Mouse (Mus musculus) T-helper 1 cell (primary cell): Measurements from ENCODE around the gene Rabep2.
"Not testable (repeated sequence)": the region's sequence is repeated elsewhere in the genome, so short reads cannot be mapped to it uniquely, and the experiment has no call there.

Experiments
- in situ Hi-C: fragments of 300-600 bp; cut with MboI, MseI; formaldehyde crosslinking; loops from one replicate; pipeline ENCODE4 v1.15.1; 2025; ENCODE audit warnings: high pct_unique_total_duplicates

Gene Rabep2

DNA sequence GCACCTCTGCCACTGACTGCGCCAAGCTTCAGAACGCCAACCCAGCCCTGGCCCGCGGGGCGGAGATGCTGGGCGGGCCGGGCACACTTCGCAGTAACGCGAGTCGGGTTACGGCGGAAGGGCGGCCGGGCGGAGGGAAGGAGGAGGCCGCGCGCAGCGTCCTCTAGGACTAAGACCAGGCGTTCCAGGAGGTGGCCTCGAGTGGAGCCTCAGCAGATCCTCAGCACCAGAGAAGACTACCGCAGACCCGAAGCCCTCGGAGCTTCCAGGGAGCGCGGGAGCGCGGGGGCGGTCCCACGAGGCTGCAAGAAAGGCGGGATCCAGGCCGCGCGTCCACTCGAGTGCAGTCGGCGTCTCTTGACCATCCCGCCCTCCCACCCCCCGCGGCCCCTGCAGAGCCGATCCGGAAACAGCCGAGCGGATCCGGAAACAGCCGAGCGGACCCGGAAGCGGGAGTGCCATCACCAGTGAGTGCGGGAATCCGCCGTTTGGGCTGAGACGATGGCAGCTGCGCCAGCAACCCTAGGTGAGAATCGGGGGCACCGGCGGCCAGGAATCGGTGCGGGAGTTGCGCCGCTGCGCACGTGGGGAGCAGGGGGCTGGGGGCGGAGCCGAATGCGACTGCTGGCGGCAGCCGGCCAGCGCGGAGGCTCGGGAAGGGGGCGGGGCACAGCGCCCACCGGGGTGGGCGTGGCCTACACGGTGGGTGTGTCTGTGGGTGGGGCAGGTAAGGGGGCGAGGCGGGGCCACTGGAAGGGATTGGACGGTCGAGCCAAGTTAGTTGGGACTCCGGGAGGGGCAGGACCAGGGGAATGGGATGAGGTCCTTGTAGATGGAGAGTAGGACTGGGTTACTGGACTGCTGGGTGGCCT, at the start of gene Rabep2:
Gene Rabep2, plus strand, starts transcription at position 129 of the 872 bp plus-strand sequence.
- in situ Hi-C loops: no loop called here

GRCm38 (mm10) chr7:126383565-126383964, 45.0 kb upstream of the Rabep2 start:
- in situ Hi-C loops: no loop called here

DNA sequence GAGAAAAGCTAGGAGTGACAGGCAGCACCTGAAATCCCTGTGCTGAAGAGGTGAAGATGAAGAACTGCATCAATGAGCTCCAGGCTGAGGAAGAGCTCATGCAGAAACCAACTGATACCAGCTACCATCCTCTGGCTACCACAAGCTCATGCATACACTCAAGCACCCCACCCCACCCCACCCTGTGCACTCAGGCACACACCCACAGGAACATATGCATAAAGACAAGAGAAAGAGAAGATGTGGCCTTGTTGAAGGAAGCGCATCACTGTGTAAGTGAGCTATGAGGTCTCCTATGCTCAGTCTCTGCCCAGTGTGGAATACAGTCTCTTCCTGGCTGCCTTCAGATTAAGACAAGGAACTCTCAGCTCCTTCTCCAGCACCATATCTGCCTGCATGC, 40.4 kb upstream of the Rabep2 start:
- in situ Hi-C loops: no loop called here

DNA sequence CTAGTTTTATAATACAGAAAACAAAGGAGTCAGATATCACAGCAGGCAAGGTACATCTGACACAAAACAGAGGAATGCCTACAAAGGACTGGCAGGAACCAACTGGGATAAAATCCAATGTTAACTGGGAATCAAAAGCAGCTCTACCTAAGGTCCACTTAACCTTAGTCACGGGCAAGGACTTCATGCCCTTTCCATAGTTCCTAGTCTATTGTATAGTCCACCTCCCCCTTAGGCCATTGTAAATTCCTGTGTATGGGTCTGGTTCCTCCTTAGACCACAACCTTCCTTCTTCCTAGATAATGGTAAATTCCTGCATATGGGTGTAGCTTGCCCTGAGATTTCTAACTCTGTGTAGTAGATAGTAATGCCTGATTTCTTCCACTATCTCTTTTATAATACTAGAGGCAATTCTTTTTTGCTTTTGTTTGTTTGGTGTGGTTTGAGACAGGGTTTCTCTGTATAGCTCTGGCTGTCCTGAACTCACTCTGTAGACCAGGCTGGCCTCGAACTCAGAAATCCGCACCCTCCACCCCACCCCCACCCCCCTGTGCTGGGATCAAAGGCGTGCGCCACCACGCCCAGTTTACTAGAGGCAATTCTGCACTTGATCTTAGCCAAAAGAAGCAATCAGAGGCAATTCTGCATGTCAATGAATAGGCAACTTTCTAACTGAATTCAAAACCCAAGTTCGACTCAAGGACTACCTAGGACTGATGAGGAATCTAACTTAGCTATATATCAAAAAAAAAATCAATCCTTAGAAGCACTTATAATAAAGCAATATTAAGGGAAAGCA, 36.3 kb upstream of the Rabep2 start:
- in situ Hi-C loops: not testable (repeated sequence)

DNA sequence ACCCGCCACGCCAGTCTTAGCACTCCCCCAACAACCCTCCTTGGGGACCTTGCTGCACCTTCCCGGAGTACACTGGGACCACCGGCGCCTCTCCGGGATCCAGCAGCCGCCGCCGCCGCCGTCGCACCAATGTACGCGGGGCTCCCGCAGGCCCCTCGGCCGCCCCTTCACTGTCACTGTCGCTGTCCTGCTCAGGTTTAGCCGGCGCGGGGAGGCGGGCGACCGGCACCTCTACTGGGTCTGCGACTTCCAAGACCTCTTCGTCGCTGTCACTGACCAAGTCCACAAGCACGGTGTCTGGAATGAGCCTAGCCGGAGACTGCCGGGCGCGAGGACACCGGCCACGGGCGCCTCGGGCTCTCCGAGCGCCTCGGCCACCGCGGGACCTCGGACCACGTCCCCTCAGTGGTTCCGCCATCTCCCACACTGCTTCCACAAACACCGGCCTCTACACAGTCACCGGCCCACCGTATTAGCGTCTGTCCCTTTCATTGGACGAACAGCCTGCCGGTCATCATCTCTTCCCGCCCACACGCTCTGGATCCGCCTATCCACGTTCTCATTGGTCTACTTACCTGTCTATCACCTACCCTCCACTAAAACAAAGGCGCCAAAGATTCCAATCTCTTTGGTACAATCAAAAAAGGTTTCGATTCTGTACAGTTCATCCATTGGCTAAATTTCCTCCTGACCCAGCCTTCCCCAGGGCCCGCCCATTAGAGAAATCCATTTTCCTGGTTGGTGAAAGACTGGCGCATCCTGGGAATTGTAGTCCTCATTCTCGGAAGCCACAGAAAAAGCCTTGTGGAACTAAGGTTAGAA, 32.0 kb upstream of the Rabep2 start, which contains the start of gene Nfatc2ip:
Gene Nfatc2ip, minus strand, starts transcription at position 440 of the 822 bp plus-strand sequence.
- in situ Hi-C loops: no loop called here

GRCm38 (mm10) chr7:126397221-126397620, 31.3 kb upstream of the Rabep2 start:
- in situ Hi-C loops: no loop called here

DNA sequence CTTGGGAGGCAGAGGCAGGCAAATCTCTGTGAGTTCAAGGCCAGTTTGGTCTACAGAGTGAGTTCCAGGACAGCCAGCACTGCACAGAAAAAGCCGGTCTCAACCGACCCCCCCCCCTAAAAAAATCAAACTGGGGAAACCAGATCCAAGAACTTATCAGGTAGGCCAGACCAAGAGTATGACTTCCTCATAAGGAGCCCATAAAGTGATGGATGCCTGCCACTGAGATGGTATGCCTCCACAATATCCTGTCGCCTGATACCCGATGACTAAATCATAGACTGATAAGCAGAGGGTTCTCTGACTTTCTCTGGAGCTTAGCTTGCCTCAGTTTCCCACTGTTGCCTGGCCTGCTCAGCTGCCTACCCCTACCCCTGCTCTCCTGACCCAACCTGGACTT, 30.7 kb upstream of the Rabep2 start:
- in situ Hi-C loops: no loop called here

- in situ Hi-C loops: no loop called here
Observed at GRCm38 (mm10) chr7:126399548-126399947, 29.0 kb upstream of the Rabep2 start.

DNA sequence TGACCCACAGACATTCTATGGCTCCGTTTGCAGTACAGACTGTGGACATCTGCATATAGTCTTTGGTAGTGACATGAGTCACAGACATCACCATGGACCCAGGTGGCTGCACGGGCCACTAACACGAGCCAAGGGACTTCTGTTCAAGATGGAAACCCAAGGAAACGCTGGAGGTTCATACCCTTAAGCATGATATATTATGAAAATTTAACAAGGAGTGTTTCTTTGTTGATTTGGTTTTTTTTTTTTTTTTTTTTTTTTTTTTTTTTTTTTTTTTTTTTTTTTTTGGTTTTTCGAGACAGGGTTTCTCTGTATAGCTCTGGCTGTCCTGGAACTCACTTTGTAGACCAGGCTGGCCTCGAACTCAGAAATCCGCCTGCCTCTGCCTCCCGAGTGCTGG, 26.0 kb upstream of the Rabep2 start:
- in situ Hi-C loops: not testable (repeated sequence)

DNA sequence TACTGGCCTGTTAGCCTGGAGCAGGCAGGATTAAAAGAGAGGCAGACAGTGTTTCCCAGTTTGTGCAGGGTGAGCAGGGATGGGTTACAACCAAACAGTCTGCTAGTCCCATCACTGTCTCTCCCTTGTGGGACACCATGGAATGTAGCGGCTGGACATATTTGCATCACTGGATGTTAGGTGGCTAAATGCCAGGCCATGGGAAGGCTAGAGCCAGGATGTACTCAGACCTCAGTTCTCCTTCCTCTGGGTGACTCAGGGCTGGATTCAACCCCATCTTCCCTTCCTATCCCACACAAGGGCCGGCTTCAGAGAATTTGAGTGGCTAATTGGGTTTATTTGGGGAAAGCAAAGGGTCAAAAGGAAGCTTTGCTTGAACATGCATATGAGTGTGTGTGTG, 19.9 kb upstream of the Rabep2 start:
- in situ Hi-C loops: no loop called here

- in situ Hi-C loops: no loop called here
Observed at GRCm38 (mm10) chr7:126411061-126411460, 17.5 kb upstream of the Rabep2 start.

- in situ Hi-C loops: no loop called here
Observed at GRCm38 (mm10) chr7:126414725-126415124, 13.8 kb upstream of the Rabep2 start, which contains the start of gene Cd19. TSS of gene Cd19 (minus strand) at chr7:126414889.

DNA sequence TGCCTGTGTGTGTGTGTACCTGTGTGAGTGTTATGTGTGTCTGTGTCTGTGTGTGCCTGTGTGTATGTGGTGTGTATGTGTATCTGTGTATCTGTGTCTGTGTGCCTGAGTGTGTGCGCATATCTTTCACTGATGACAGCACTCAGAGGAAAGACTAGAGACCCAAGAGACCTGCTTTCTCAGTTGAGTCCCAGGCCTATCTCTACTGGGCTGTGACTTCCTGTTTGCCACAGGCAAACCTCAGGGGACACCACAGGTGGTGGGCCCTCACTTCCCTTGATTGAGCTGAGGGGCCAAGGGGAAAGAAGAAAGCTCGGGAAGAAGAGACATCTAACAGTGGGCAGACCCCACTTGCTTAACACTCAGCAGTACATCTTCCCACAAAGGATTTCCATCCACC, 11.9 kb upstream of the Rabep2 start:
- in situ Hi-C loops: no loop called here

GRCm38 (mm10) chr7:126417045-126417444, 11.5 kb upstream of the Rabep2 start:
- in situ Hi-C loops: no loop called here

GRCm38 (mm10) chr7:126417606-126418005, 11.0 kb upstream of the Rabep2 start:
- in situ Hi-C loops: no loop called here

DNA sequence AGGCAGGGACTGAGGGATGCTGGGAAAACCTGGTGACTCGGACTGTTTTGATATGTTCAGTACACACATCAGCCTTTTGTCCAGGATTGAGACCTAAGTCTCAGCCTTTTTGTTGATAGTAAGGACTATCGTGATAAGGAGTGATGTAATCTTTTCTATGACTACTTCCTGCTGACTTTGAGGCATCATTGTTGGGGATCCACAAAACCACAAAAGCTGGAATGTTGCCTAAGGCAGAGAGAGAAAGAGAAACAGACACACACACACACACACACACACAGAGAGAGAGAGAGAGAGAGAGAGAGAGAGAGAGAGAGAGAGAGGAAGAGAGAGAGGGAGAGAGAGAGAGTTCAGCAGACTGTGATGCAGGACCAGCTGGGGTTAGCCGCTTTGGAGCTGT, 10.1 kb upstream of the Rabep2 start:
- in situ Hi-C loops: no loop called here

DNA sequence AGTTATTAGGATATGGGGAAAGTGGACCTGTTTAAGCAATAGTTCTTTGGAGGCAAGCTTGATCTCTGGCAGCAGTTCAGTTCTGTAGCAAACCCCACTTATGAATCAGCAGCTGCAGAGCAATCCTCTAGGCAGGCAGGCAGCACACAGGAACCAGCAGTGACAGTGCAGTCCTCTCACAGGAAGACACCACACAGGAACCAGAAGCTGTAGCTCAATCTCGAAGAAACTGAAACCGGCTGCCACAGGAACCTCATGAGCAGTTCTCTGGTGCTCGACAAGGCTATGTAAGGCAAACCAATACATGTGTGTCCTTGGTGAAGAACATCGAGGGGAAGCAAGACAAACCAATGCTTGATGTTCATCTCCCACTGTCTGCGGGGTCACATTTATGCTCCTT, 6.8 kb upstream of the Rabep2 start:
- in situ Hi-C loops: no loop called here

DNA sequence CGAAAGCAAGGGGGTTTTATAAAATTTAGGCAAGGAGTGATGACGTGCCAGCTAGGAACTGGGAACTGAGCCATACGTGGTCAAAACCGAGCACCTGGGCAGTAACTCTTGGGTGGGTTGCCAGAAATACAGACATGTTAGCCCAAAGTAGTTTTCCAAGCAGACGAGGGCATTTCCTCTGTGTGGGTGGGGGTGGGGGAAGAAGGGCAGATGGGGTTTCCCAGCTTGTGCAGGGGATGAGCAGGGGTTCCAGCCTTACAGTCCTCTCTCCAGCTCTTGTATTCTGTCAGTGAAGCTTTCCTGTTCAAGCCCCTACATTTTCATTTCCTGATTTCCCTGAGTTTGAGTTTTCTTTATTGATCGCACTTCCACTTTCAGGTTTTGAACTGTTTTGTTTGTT, 4.4 kb upstream of the Rabep2 start:
- in situ Hi-C loops: no loop called here

- in situ Hi-C loops: no loop called here
Observed at GRCm38 (mm10) chr7:126427323-126427860, 1.2 kb upstream of the Rabep2 start.

- in situ Hi-C loops: no loop called here
Observed at GRCm38 (mm10) chr7:126428154-126428553, 405 bp upstream of the Rabep2 start.

DNA sequence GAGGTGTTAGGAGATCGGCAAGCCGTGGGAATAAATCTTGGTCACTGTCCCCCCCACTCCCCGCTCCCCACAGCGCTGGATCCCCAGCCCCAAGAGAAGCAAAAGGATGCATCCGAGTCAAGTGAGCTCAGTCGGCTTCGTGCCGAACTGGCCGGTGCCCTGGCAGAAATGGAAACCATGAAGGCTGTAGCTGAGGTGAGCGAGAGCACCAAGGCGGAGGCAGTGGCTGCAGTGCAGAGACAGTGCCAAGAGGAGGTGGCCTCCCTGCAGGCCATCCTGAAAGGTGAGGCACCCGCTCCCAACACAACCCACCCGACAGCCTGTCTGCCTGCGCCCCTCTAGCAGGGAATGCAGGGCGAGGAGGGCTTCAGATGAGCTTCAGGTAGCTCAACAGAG, 942 bp downstream of the Rabep2 start:
- in situ Hi-C loops: no loop called here
